Mouse (Mus musculus) embryonic stem cell, embryonic (primary cell): ENCODE results near the gene Lalba.

Experiments
- CTCF ChIA-PET, 4 experiments: fragments of 300-600 bp in 2 of 4; fragments of 350-600 bp in 2 of 4; sonication (Branson Sonifier 250); formaldehyde crosslinking; loops; one replicate each; lab custom pipeline; 2022; ENCODE audit warnings: inconsistent platforms in 2 of 4; lab: Charles Lee
- POLR2A ChIA-PET, 4 experiments: fragments of 300-600 bp in 2 of 4; fragments of 350-600 bp in 2 of 4; sonication (Branson Sonifier 250); formaldehyde crosslinking; loops; one replicate each; lab custom pipeline; 2022; ENCODE audit warnings: antibody characterized with exemption in 4 of 4, inconsistent platforms in 1 of 4; lab: Charles Lee

The Lalba gene

DNA sequence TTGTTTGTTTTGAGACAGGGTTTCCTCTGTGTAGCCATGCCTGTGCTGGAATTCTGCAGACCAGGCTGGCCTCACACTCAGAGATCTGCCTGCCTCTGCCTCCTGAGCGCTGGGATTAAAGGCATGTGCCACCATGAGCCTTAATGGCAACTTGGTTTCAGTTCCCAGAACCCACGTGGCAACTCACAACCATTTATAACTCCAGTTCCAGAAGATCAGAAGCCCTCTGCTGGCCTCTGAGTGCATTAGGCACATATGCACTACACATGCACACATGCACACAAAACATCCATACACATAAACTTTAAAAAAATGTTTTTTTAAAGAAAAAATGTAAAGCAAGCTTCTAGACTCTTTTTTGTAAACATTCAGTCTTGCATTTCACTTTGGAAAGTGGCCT is 26.9 kb upstream of the Lalba start:
- CTCF ChIA-PET: interaction anchor here in 1 of 4 experiments (0.7 kb wide), 1 partner anchor 340 kb away, joined by 3 read pairs; no protein-coding TSS in a partner anchor
- POLR2A ChIA-PET: interaction anchor here in 1 of 4 experiments (1.3 kb wide), 1 partner anchor 8 kb away, joined by 3 read pairs; no protein-coding TSS in a partner anchor

DNA sequence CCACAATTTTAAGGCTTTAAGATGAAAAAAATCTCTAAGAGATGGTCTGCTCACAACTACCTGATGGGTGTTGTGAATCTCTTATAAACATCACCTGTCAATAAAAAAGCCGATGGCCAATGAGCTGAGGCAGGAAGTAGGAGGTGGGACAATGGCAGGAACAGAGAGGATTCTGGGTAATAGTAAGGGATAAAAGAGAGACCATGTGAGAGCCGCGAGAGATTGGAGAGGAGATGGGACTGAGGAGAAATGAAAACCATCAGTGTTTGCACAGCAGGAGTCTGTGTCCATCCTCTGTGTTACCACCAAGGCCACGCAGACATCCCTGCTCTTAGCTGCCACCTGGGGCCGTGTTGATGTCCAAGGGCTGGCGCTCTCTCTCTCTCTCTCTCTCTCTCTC is 24.8 kb upstream of the Lalba start:
- CTCF ChIA-PET: interaction anchor here in 3 of 4 experiments (0.6 to 2.9 kb wide), 11 partner anchors 10 to 457 kb away, joined by 3 to 39 read pairs (median 5); partner anchors contain the start of gene Fkbp11 (in 1 of the 3)
- POLR2A ChIA-PET: interaction anchor here in 3 of 4 experiments (0.6 to 1.7 kb wide), 24 partner anchors 9 to 1422 kb away, joined by 3 to 8 read pairs (median 4); partner anchors contain the start of genes Arf3 (in 1 of the 3) and Prkag1 (in 1 of the 3)

DNA sequence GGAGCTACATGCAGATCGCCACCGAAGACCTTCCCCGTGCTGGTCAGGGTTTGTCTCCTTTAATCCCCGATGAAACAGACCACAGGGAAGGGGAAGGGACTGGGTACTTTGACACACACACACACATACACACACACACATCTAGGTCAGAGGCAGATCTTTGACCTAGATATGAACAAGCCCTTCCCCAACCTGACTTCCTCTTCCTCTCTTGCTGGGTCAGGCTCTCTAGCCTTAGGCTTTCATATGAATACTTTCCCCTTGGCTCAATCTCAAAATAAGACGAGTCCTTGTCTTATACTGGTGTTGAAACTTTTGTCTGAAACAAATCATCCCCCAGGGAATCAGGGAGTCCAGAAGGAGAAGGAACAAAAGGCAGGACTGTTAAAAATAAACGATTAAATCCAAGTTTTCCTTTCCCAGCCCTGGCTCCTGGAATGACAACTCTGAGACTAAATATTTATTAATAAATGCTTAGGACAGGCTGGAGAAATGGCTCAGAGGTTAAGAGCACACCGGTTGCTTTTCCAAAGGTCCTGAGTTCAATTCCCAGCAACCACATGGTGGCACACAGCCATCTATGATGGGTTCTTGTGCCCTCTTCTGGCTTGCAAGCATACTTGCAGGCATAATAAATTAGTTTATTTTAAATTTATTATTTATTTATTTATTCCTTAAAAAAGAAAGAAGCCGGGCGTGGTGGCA is 23.9 kb upstream of the Lalba start:
- CTCF ChIA-PET: interaction anchor here in 3 of 4 experiments (0.6 to 2.9 kb wide), 7 partner anchors 11 to 720 kb away, joined by 4 to 39 read pairs (median 6); partner anchors contain the start of gene Fkbp11 (in 1 of the 3)
- POLR2A ChIA-PET: interaction anchor here in 3 of 4 experiments (0.7 to 1.7 kb wide), 15 partner anchors 11 to 1423 kb away, joined by 3 to 8 read pairs (median 4); partner anchors contain the start of genes Arf3 (in 1 of the 3) and Prkag1 (in 1 of the 3)

DNA sequence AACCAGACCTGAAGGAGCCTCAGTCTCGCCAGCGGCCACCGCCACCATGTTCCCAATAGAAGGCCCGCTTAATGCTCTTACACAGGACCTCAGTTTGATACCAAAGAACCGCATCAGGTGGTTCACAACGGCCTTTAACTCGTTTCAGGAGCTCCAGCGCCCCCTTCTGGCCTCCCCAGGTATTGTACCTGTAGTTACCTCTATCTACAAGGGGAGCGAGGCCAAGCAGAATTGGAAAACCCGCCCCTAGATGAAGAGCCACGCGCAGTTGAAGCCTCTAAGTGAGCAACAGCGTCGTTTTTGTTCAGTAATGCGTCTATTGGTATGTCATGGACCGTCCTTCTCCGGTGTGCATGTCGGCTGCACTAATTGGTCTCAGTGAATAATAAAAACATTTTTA is 22.0 kb upstream of the Lalba start:
- ChIA-PET CTCF (interaction anchor here (0.5 to 2.5 kb wide), 25 partner anchors 8 to 655 kb away, joined by 3 to 15 read pairs (median 3); no protein-coding TSS in a partner anchor), POLR2A (interaction anchor here in 3 of 4 experiments (0.5 to 1.6 kb wide), 8 partner anchors 12 to 249 kb away, joined by 3 to 9 read pairs (median 4); partner anchors contain the start of gene Kansl2 (in 1 of the 3))

DNA sequence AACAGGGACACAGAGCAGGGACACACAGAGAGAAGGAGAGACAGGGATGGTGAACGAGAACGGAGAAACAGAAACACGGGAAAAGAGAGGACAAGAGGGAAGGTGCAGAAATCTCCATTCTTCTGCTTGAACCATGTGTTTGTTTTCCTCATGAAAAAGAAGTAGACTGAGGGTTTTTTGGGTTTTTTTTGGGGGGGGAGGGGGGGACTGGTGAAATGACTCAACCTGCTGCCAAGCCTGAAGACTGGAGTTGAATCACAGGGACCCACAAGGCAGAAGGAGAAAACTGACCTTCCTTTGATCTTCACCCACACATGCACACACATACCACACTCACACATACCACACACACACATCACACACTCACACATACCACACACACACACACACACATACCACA is 20.8 kb upstream of the Lalba start:
- CTCF ChIA-PET: interaction anchor here in 2 of 4 experiments (1.1 to 1.5 kb wide), 3 partner anchors 25 to 129 kb away, joined by 3 to 4 read pairs (median 3); no protein-coding TSS in a partner anchor
- POLR2A ChIA-PET: no interaction called here

DNA sequence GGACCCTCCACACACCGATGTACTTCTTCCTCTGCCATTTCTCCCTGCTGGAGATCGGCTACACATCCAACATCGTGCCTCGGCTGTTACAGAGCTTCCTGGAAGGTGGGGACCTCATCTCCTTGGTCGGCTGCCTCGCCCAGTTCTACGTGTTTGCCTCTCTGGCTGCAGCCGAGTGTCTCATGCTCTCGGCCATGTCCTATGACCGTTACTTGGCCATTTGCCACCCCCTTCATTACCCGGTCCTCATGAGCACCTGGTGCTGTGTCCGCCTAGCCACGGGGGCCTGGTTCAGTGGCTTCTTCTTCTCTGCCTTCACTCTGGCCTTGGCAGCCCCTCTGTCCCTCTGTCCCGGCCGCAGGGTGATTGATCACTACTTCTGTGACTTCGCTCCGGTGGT is 15.1 kb upstream of the Lalba start:
- ChIA-PET CTCF (interaction anchor here in 2 of 4 experiments (0.7 to 1.3 kb wide), 3 partner anchors 20 to 366 kb away, joined by 3 to 4 read pairs (median 3); no protein-coding TSS in a partner anchor), POLR2A (no interaction called here)

DNA sequence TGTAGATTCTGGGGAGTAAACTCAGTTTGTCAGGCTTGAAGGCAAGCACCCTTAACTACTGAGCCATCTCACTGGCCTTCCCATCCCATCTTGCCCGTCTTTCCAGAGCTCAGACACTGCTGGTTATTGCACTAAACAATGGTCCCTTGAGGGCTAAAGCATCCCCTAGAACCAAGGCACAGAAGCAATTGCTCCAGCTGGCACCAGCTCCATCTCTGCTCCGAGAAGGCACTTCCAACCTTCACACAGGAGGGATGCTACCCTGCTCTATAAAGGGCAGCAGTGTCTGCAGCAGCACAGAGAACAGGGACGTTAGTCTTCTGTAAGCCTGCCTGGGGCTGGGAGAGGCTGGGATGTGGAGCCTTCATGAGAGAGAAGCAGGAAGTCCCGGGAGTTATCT is 9.6 kb upstream of the Lalba start, which contains the start of gene Olfr279:
TSS of gene Olfr279 (plus strand) at position 301 of the 400 bp plus-strand sequence.
- CTCF ChIA-PET: interaction anchor here in 2 of 4 experiments (0.5 to 0.7 kb wide), 3 partner anchors 311 to 332 kb away, joined by 3 to 5 read pairs (median 3); no protein-coding TSS in a partner anchor
- POLR2A ChIA-PET: no interaction called here

DNA sequence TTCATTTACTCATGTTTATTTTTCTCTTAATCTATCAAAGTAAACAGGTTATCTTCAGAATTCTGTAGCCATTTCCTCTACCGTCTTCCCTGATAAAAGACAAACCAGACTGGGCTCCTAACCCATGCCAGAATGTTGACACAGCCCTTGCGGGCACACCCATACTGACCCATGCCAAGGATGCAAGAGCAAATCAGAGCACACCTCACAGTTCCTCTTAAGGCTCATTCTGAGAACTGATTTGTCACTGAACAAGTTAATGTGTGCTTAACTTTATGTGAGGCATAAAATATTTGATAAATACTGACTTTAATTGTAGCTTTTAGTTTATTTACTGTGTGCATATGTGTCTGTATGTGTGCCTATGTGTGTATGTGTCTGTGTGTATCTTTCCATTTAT is 8.8 kb upstream of the Lalba start:
- ChIA-PET POLR2A (no interaction called here), CTCF (no interaction called here)

DNA sequence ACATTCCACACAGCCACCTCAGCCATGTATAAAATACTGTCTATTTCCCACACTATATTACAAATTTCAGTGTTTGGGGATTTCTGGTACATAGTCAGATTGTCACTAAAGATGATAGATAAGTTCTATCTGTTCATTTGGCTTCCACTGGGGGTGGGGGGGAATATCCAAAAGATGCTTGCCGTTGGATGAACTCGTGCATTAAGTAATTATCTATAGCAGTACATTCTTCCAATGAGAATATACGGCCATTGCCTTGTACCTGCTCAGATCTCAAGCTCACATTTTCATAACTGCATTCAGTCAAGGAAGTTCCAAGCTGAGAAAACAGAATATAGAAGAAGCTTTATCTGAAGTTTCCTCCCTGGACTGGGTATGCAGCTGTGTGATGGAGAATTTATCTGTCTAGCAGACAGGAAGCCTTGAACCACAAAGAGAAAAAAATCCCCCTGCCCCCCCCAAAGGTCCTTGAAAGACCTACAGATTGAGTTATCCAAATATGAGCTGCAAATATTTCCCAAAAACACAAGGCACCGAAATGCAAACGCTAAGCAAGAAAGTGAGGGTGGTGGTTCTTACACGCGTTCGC is 4.0 kb upstream of the Lalba start:
- POLR2A ChIA-PET: interaction anchor here in 1 of 4 experiments (0.6 kb wide), 1 partner anchor 632 kb away, joined by 4 read pairs; no protein-coding TSS in a partner anchor

DNA sequence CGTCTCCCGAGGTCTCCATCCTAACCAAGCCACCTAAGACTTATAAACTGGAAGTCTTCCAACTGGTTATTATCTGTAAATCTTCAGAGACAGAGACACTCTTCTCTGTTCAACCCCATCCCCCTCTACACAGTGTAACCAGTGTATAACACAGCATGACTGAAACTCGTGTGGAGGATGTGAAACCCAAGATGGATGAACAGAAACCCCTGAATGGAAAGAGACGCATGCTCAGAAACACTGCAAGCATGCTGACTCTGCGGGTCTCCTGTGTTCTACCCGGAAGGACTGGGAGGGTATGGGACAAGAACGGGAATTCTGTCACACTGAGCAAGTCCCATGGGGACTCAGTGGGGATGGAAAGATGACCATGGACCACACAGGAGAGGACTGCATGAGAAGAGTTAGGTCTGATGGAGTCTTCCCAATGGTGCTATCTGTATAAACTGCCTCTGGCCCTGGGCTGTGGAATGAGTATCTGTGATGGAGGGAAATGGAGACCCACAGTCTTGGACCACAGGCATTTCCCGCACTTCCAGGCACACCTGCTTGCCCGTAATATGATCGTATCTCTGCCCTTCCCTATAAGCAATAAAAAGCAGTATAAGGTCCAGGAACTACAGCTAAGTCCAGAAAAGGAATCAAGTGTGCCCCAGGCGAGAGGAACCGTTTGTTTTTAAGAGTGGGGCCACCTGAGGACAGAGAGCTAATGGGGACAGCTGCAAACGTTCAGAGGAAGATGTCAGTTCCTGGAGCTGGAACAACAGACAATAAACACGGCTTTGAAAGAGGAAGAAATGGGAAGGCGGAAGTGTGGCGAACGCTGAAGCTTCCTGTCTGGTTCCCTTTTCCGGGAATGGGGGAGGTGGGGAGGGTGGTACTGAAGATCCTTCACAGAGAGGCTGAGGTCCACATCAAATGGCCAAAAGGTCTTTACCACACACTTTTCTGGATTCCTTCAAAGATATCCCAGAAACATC is 1.7 kb upstream of the Lalba start:
- POLR2A ChIA-PET: no interaction called here
- CTCF ChIA-PET: interaction anchor here in 1 of 4 experiments (1.0 kb wide), 1 partner anchor 17 kb away, joined by 3 read pairs; no protein-coding TSS in a partner anchor

More for the DNA sequence above, 4.0 kb upstream of the Lalba start:
- CTCF ChIA-PET: interaction anchor here in 1 of 4 experiments (0.6 kb wide), 1 partner anchor 710 kb away, joined by 4 read pairs; no protein-coding TSS in a partner anchor

DNA sequence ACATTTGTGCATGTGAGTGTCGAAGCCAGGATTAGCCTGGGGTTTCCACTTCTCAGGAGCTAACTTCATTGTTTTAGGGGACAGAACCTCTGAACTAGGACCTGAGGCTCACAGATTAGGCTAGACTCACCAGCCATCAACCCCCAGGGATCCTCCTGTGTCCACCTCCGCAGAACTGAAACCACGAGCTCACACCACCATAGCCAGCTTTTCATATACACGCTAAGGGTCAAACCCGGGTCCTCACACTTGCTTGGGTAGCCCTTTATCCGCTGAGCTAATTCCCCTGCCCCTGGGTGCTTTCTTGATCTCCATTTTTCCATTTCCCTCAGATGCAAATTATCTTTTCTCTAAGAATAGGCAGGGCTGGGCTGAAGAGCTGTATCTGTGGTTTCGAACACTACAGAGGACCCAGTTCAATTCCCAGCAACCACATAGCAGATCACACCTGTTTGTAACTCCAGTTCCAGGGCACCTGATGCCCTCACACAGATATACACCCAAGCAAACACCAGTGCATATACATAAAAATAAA is 2.9 kb downstream of the Lalba start:
- ChIA-PET POLR2A (interaction anchor here in 1 of 4 experiments (0.9 kb wide), 1 partner anchor 298 kb away, joined by 3 read pairs; no protein-coding TSS in a partner anchor), CTCF (interaction anchor here in 2 of 4 experiments (0.6 to 1.0 kb wide), 2 partner anchors 296 to 299 kb away, joined by 5 to 16 read pairs; no protein-coding TSS in a partner anchor)

DNA sequence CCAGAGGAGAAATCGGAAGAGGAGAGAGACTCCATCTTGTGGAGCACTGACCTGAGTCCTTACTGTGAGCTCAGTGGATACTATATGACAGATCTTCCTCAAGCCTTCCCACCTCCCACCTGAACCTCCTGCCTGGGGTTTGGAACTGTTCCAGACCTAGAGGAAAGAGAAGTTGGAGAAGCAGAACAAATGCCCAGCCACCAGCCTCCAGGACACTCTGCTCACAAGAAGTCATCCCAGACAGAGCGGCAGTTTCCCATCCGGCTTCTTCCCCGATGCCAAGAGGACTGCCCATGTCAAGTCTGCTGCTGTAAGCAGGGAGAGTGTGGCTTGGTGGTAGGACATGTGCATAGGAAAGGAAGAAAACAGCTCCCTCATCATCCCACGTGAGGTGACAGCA is 6.2 kb downstream of the Lalba start:
- POLR2A ChIA-PET: interaction anchor here in 2 of 4 experiments (0.5 to 0.6 kb wide), 2 partner anchors 31 to 224 kb away, joined by 3 to 7 read pairs; no protein-coding TSS in a partner anchor

DNA sequence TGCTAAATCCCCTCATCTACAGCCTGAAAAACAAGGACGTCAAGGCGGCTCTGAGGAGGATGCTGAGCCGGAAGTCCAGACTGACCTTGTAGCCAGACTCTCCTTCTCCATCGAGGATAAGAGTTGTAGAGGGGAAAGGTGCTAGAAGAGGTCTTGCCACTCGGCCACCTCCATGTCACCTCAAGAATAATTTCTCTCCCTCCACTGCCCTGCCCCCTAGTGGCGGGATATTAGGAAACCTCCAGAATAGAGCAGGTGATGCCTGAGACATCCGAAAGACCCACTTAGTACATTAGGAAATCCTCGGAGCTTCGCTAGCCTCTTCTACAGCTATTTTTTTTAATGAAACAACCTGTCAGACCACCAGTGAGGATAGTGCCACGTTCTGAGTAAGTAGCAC is 7.1 kb downstream of the Lalba start:
- ChIA-PET POLR2A (no interaction called here), CTCF (interaction anchor here in 2 of 4 experiments (1.3 to 1.6 kb wide), 3 partner anchors 10 to 294 kb away, joined by 3 to 6 read pairs (median 5); no protein-coding TSS in a partner anchor)

More for the DNA sequence above, 6.2 kb downstream of the Lalba start:
- CTCF ChIA-PET: interaction anchor here in 3 of 4 experiments (0.7 to 1.3 kb wide), 5 partner anchors 28 to 331 kb away, joined by 3 read pairs; no protein-coding TSS in a partner anchor

DNA sequence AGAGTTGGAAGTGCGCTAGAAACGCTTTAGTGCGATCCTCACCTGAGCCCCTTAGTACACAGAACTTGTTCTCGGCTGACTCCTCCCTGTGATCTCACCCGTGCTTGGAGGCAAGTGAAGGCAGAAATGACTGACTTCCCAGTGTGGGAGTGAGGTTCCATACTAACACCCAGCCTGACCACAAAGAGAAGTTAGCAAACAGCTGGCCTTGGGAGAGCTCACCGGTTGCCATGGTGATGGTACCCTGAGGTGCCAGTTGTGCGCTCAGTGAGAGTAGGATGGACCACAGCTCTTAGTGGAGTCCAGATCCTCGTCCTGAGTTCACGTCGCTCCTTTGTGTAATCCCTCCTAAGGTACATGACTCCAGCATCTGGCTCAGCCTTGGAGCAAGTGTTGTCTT is 7.6 kb downstream of the Lalba start:
- POLR2A ChIA-PET: no interaction called here
- CTCF ChIA-PET: interaction anchor here in 3 of 4 experiments (0.7 to 1.6 kb wide), 4 partner anchors 10 to 426 kb away, joined by 3 to 6 read pairs (median 4); no protein-coding TSS in a partner anchor

DNA sequence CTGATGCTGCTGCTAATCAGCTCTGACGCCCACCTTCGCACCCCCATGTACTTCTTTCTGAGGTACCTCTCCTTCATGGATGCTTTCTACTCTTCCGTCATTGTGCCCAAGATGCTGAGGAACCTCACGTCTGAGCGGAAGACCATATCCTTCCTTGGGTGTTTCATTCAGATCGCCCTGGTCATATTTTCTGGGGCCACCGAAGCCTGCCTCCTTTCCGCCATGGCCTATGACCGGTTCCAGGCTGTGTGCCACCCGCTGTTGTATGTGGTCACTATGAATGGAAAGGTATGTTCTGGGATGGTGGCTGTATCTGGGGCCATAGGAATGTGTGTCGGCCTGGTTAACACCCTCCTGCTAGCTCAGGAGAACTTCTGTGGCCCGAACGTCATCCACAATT is 11.0 kb downstream of the Lalba start:
- CTCF ChIA-PET: no interaction called here
- POLR2A ChIA-PET: interaction anchor here in 1 of 4 experiments (0.7 kb wide), 1 partner anchor 23 kb away, joined by 3 read pairs; no protein-coding TSS in a partner anchor

DNA sequence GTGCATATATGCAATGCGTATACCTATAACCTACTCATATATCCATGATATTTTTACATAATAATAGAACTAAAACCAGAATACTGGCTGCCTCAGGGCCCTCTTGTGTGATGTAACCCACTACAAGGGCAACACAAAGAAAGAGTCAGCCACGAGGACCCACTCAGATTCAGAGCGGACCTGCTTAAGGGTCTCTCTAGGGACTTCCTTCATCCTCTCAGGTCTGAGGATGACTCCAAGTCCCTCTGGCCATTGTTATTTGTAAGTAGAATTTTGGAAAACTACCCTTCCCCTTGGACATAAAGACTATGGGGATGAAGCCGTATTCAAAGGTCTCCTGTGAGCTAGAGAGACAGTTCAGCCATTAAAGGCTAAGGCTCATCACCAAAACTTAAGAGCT is 12.9 kb downstream of the Lalba start, which contains the start of gene OR5BS1P:
TSS of gene OR5BS1P (plus strand) at position 301 of the 400 bp plus-strand sequence.
- CTCF ChIA-PET: no interaction called here

More for the DNA sequence above, 12.9 kb downstream of the Lalba start, which contains the start of gene OR5BS1P:
- POLR2A ChIA-PET: interaction anchor here in 1 of 4 experiments (0.6 kb wide), 1 partner anchor 255 kb away, joined by 4 read pairs; no protein-coding TSS in a partner anchor
